Mouse (Mus musculus) E14TG2a.4 (cell line): Measurements from ENCODE around the gene Ect2.

Experiments
- CTCF ChIP-seq: conservative IDR thresholded peaks from 2 replicates; pipeline ENCODE4 v1.5.1; 2014; ENCODE audit warnings: low read length
- NANOG ChIP-seq: IDR thresholded peaks from 2 replicates; pipeline ENCODE4 v1.6.1; 2014; ENCODE audit warnings: borderline replicate concordance, low read length, mixed read lengths
- POU5F1 ChIP-seq: IDR thresholded peaks from 2 replicates; pipeline ENCODE4 v1.6.1; 2014; ENCODE audit warnings: low read length, borderline replicate concordance

DNA sequence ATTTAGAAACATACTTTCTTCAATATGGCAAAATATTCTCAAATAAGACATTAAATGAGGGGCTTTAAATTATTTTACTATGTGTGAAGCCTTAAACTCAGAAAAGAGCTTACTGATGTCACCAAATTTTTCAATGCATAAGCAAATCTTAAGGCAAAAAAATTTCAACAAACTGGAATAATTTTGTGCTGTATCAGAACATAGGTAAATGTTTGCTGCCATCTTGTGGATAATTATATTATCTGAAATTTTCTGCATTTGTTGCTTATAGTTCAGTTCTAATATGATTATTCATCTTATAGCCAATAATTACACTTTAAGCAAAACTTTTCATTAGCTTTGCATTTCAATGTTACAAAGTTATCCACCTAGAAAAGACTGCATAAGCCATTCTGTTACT lies 42.8 kb downstream of the Ect2 start:
- TF ChIP-seq CTCF = no peak
- no peak for TF ChIP-seq NANOG
- TF ChIP-seq POU5F1 = no peak
